Mouse (Mus musculus): Measurements from ENCODE around the gene Mlc1. TPM values are rescaled to one million over a fixed set of nuclear protein-coding genes. Genes with fewer than 3 reads are reported as not detected.
A peak's percentile ranks its signal among the peaks of the same experiment; 100 is the strongest.

Mlc1 gene
- total RNA-seq (2021) = not detected
- long read RNA-seq, experiment 1, partial matches to known transcripts = 0 of 1 reads
- long read RNA-seq, experiment 1, other reads (novel, unspliced or antisense) = 1 of 1 reads
- long read RNA-seq, experiment 2 = 0 reads

GRCm38 (mm10) chr15:88978281-88979137 lies at the start of gene Mlc1:
TSS of gene Mlc1 (minus strand) at chr15:88979007.
- peak in 1 of 2 experiments; percentile 6 for DNase-seq

GRCm38 (mm10) chr15:89020492-89020891 lies 41.7 kb upstream of the Mlc1 start:
- DNase-seq = no peak

GRCm38 (mm10) chr15:89020085-89020484 lies 41.3 kb upstream of the Mlc1 start:
- DNase-seq = peak; percentile 62 to 79

GRCm38 (mm10) chr15:89016722-89017121 lies 37.9 kb upstream of the Mlc1 start:
- no peak for DNase-seq

GRCm38 (mm10) chr15:89007781-89008180 lies 29.0 kb upstream of the Mlc1 start:
- DNase-seq = no peak

GRCm38 (mm10) chr15:89007002-89007401 lies 28.2 kb upstream of the Mlc1 start:
- no peak for DNase-seq

- no peak for DNase-seq
Observed at GRCm38 (mm10) chr15:89001245-89001644, 22.4 kb upstream of the Mlc1 start.

- DNase-seq = no peak
Observed at GRCm38 (mm10) chr15:89000367-89000766, 21.6 kb upstream of the Mlc1 start.

GRCm38 (mm10) chr15:88999124-88999523 lies 20.3 kb upstream of the Mlc1 start:
- DNase-seq = no peak

- DNase-seq = no peak
Observed at GRCm38 (mm10) chr15:88998636-88999035, 19.8 kb upstream of the Mlc1 start.

GRCm38 (mm10) chr15:88989236-88989635 lies 10.4 kb upstream of the Mlc1 start:
- DNase-seq = no peak

GRCm38 (mm10) chr15:88982534-88983079 lies 3.8 kb upstream of the Mlc1 start, which contains the start of gene Mov10l1:
TSS of gene Mov10l1 (plus strand) at chr15:88982909.
- no peak for DNase-seq

- DNase-seq = no peak
Observed at GRCm38 (mm10) chr15:88979138-88979446, 285 bp upstream of the Mlc1 start.

GRCm38 (mm10) chr15:88972300-88972699 lies 6.5 kb downstream of the Mlc1 start:
- DNase-seq = no peak

GRCm38 (mm10) chr15:88964070-88964578 lies 14.7 kb downstream of the Mlc1 start:
- no peak for DNase-seq

GRCm38 (mm10) chr15:88957522-88957921 lies 21.3 kb downstream of the Mlc1 start:
- no peak for DNase-seq

- no peak for DNase-seq
Observed at GRCm38 (mm10) chr15:88955342-88955741, 23.5 kb downstream of the Mlc1 start.

- DNase-seq = no peak
Observed at GRCm38 (mm10) chr15:88954368-88955072, 24.3 kb downstream of the Mlc1 start, which contains the start of gene Ttll8. TSS of gene Ttll8 (minus strand) at chr15:88954418.

- DNase-seq = no peak
Observed at GRCm38 (mm10) chr15:88951246-88951645, 27.6 kb downstream of the Mlc1 start.

GRCm38 (mm10) chr15:88946851-88947250 lies 32.0 kb downstream of the Mlc1 start:
- DNase-seq = no peak

GRCm38 (mm10) chr15:88943896-88944551 lies 34.8 kb downstream of the Mlc1 start:
- DNase-seq = peak in 1 of 2 experiments; percentile 21

GRCm38 (mm10) chr15:88942783-88943182 lies 36.0 kb downstream of the Mlc1 start:
- DNase-seq = no peak

Measured in heart, adult 18-20 months (tissue).